Mouse (Mus musculus): Measurements from ENCODE around the gene Egfr.

Egfr gene

DNA sequence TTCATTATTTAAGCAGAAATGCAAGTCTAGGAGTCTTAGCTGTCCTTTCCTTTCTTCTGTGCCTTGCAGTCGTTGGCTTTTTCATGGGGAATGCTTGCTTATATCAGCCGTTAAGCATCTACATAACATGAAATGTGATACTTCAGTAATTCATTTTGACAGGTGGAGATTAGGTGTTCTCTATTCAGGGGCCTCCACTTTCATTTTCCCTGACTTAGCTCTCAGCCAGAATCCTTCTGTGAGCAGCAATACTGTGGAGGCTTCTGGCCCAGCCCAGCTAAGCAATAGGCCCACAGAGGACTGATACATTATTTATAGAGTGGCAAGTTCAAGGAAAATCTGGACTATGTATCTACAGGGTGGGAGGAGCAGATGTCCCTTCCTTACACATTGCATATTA lies 25.0 kb downstream of the Egfr start:
- no peak for DNase-seq (ENCODE audit: low spot score)

DNA sequence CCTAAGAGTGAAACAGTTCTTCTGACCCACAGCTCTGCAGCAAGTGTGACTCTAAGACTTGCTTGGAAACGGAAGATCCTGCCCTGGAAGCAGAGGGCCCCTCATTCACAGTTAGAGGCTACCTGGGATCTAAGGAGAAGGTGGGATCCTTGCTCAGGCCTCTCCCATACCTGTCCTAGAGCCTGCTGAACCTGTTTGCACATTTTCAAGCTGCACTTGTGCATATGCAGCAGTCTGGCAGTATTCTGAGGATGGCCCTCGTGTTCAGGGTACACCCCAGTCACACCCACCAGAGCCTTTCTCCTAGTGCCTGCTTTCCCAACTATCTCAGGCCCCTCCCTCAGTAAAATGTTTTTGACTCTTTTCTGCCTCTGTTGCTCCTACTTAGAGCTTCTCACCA lies 29.6 kb downstream of the Egfr start:
- DNase-seq (ENCODE audit: low spot score) = no peak

DNA sequence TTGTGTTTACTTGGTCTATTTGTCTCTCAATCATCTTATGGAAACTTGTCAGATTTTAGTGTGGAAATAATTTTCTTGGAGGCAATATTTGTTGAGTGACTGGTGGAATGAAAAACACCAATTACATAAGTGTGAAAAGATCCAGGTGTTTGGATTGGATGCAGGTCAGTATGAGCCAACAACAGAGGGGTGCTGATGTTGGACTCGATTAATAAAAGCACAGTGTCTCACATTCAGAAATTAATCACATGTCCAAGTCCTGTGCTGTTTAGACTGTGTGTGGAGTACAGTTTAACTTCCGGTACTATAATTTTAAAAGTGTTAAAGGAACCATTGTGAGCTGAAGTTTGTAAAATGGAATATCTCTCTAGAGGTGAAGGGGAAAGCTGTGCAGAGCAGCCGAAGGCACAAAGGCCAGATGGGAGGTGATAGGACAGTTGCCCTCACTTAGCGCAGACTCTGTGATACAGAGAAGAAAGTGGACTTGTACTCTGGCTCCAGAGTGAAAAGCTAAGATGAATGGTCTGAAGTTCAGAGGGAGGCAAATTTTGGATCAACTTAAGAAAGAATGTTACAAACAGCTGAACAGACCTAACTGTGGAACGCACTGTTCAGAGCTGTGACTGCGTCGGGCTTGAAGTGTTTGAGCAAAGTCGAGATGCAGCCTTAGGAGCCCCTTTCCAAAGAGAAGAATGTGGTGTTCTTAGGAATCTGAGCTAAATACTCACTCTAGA lies 32.1 kb downstream of the Egfr start:
- no peak for DNase-seq (ENCODE audit: low spot score)

DNA sequence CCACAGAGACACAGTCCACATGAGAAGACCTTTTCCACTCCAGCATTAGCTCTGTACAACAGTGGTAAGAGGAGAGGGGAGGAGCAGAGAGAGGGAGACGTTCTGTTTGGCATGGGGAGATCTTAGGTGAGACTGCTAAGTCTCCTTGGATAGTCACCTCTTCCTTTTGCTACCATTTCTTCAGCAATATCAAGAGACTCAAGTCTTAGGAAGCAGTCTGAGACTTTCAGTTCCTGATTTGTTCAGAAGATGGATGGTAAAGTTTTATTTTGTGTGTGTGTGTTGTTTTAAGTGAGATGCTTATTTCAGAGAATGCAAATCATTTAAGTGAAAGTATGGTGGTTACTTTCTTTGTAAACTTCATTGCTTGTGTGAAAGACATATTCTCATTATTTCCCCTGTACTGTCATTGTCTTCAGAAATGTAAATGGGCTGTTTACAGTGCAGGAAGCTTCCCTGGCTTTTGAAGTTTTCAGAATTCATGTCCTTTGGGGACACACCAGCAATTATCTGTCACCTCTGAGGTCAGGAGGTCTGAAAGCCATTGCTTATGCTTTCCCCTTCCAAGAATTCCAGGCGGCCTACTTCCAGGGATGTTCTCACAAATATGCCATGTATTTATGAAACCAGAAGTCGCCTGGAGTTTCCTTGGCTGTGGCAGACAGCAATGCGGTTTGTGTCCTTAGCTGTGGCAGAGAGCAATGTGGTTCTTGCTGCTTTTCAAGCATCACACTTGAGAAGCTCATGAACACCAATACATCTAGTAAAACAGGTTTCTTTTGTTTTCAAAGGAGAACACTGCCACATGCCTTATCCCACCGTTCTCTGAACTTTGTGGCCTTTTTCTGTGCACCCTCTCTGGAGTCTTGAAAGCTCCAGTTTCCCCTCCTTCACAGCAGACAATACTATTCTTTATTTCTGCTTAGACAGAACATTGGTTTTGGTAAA lies 40.9 kb downstream of the Egfr start:
- no peak for DNase-seq (ENCODE audit: low spot score)

DNA sequence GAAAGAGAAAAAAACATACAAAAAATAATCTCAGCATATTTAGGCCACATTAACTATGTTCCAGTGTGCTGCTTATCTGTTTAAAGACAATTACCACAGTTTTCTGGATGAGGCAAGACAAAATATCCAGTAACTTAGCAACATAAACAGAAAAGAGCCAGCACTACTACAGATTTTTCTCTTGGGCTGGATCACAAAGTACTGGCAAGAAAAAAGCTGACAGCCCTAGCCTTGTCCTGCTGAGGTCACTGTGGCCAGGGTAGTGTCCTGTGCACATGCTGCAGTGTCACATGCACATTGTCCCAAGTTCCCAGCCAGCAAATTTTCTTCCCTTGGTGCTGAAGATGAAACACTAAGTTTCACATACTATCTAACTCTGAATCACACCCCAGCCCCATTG lies 43.0 kb downstream of the Egfr start:
- no peak for DNase-seq (ENCODE audit: low spot score)

DNA sequence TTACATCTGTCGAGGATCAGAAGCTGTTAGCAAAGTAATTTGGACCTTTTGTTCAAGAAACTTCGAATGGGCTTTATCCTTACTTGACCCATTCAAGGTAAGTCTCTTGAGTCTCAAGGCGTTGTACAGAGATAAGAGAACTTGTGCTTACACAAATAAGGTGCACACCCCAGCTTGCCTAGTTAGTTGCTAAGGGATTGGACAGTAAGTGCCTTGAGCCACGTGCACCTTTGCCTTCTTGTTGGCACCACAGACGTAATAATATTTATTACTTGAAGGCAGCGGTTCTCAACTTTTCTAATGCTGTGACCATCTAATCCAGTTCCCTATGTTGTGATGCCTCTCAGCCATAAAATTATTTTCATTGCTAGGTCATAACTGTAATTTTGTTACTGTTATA lies 43.5 kb downstream of the Egfr start:
- DNase-seq (ENCODE audit: low spot score) = no peak

DNA sequence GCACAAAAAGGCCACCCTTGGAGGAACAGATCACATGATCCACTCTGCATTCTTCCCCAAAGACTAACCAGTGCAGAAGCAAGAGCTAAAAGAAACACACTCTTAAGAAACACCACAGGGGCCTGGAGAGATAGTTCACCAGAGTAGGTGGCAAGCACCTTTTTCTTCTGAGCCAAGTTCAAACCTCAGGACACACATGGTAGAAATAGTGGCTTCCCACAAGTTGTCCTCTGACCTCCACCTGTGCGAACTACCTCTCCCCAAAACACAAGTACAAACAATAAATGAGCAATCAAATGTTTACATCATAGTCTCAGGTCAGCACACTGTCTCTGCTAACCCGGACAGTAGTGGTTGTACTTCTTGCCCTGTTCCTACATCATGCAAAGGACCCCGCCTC lies 45.5 kb downstream of the Egfr start:
- no peak for DNase-seq (ENCODE audit: low spot score)

DNA sequence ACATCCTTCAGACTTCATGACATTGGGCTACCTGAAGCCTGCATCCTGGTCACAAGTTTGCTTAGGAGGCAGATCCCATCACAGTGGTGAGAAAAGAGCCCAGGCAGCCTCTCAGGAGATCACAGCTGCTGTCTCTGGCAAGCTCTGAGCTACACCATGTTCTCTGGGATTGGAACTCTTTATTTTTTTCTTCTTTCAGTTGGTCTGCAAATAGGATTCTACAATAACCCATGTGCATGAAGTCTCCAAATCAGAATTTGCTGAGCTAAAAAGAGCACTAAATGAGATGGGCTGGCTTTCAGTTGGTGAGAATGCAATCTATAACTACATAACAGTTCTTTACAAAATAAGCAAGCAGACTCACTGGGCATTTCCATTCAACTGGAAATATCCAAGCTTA lies 46.1 kb downstream of the Egfr start:
- DNase-seq (ENCODE audit: low spot score) = no peak

DNA sequence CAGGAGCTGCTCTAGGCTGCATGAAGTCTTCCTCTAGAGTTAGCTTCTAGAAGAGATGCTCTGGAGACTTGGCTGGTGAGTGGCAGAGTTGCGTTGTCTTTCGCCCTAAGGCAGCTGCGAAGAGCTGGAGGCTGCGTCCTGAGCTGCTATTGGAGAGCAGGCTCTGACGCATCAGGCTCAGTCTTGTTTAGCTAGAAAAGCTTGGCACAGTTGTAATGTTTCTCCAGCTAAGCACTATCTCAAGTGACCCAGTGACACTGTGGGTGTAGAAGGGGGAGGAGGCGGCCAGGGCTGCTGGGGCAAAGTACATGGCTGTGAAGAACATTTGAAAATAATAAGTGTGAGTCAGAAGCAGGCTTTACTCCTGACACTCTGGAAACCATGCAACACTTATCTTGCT lies 48.5 kb downstream of the Egfr start:
- peak; percentile 86 for DNase-seq (ENCODE audit: low spot score)

DNA sequence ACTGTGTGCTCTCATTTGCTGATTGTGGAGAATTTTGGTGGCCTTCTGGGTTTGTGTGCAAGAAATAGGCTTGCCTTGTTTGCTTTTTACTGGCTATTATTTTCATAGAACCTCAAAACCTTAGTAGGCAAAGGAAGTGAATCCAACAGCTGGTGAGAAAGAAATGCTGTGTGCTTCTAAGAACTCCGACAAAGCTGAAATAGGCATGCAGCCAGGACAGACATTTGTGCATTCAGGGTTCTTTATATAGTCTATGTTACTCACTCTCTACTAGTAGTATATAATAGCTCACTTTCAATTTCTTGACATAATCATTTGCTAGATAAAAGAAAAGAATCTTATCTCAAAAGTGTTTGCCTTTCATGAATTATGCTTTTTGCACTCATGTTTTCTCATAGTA lies 50.7 kb downstream of the Egfr start:
- no peak for DNase-seq (ENCODE audit: low spot score)

DNA sequence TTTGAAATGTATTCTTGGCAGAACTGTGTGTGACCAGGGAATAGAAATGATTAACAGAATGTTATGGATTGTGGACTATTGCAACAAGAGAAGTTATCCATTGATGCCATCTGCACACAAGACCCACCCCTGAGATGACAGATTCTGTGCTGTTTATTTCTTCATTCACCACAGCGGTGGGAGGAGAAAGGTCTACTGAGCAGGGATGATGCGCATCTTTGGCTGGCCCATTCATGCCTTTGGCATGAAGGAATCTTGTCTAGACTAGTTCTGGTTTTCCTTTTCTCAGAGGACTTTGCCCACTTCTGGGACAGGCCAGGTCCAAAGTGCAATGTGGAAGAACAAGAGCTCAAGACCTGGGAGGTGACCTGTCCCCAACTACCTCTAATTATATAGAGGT lies 52.0 kb downstream of the Egfr start:
- no peak for DNase-seq (ENCODE audit: low spot score)

DNA sequence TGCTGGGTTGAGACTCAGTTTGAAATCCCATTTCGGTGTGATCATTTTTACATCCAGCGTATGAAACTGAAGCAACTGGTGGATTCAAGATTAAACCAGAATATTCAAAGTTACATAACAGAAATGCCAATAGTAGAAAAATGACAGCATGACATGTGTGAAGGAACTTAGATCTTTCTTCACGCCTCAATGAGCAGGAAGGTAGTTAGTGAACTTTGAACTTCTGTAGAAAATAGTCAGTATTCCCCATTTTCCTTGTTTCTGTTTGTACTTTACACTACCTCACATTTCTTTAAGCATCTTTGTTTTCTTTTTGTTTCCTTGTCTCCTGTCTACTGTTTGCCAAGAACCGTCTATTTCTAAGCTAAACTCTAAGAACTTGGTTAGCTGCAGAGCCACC lies 53.9 kb downstream of the Egfr start:
- no peak for DNase-seq (ENCODE audit: low spot score)

DNA sequence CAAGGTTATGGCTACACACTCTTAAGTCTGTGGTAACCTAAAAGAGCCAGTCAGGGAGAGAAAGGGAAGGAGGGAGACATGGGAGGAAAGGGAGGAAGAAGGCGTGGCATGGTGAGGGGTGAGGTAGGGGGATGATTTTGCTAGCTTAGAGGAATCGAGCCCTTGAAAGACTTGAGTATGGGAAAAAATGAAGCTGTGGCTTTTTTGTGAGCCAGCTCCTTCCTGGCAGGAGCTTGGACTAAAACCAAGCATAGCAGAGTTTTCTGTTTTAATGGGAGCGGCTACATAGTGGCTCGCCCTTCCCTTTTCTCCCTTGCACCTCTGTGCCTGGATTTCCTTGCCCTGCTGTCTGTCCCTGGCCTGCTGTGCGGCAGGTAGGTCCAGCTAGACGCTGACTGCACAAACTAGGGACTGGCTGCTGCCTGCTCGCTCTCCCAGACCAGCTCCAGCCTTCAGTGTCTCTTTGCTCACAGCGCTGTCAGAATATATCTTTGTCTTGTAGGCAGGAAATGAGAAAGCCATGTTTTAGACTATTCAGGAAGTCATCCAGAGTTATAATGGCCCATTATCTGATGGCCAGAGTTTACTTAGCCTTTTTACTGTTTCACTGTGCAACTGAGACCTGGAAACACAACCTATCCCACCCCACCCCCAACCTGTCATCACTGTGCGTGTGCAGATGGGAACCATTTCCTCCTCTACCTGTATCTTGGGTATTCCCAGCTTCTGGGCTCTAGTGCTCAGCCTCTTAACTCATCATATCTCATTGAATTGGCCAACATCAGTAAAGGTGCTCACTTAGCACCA lies 57.4 kb downstream of the Egfr start:
- no peak for DNase-seq (ENCODE audit: low spot score)

DNA sequence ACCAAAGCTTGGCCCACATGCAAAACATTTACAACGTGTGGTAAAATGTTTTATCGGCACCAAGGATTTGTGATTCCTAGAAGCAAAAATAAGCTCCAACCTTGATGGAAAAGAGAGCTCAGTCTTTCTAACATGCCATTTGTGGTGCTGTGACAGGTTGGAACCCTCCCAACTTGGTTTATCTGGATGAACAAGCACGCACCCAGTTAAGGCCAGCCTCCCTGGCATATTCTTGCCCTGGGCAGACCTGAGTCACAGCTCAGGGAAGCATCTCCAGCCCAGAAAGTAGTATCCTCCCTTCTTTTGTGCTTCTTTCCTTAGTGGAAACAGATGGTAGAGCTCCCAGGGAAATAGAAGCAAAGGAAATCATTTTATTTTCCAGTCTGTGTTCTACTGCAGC lies 58.1 kb downstream of the Egfr start:
- no peak for DNase-seq (ENCODE audit: low spot score)

DNA sequence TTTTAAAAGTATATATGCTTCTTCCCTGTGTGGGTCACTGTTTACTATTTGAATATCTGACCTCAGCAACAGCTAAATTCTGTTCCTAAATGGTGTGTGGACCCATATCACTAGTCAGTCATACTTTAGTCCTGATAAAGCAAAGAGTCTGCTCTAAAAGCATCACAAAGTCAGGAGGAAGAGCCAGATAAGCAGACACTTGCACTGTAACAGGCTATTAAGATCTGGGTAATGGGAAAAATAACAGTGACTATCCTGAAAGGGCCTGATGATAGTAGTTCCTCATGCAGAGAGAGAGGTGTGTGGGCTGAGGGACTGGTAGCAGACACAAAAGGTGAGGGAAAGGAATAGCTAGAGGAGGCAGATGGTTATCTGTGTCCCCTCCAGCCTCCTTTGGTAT lies 61.3 kb downstream of the Egfr start:
- DNase-seq (ENCODE audit: low spot score) = no peak

DNA sequence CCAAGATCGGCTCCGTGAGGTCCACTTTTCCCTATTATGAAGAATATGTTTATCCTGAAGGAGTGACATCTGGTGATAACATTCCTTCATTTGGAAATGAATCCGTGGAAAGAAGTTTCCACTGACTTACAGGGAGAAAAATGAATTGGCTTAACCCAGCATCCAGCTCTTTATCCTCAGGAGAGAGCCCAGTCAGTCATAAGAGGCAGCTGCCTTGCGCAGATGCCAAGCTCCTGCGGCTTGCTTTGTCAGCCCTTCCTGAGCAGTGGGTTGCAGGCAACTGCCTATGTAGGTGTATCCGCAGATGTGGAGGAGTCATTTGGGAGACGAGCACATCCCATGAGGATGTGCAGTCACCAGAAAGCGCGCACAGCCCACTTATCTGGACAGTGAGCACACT lies 64.4 kb downstream of the Egfr start:
- DNase-seq (ENCODE audit: low spot score) = no peak

DNA sequence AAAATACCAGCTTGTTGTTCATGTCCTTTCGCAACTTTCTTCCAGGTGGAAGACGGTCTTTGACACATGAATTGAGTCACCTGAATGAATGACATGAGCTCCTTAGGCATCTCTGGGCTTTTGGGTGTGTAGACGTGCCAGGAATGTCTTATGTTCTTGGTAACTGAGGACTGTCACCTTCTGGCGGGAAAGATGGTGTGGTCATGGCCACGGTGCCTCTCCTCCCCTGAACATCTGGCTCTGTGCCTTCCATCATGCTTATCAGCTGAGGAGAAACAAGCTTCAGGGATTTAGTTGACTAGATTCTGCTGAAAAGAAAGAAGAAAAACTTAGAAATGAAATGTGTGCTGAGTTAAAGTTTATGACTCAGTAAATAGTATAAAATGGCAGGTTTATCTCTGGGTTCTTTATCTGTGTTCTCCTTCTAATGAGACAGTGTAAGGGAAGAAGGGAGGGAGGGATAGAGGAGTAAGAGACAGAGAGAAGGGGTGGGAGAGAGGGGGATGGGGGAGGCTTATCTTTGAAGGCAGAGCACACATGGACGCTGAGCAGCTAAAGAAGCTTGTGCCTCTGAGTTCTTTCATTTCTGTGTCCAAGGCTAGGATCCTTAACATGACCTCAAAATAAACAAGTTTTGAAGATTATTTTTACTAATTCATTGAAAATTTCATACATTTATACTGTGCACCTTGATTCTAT lies 65.5 kb downstream of the Egfr start:
- no peak for DNase-seq (ENCODE audit: low spot score)

DNA sequence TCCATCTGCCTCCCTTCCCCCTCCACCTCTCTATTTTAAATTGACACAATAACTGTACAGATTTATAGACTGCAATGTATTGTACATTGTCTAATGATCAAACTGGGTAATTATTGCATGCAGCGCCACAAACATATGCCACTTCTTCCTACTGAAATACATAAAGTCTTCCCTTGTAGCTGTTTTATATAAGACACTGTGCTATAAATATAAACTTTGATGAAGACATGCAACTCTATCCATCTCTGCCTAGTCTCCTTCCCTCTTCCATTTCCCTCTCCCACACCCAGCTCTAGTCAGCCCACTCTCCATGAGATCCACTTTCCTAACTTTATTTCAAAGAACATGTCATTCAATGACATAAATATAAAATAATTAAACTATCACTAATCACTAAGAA lies 67.4 kb downstream of the Egfr start:
- DNase-seq (ENCODE audit: low spot score) = no peak

DNA sequence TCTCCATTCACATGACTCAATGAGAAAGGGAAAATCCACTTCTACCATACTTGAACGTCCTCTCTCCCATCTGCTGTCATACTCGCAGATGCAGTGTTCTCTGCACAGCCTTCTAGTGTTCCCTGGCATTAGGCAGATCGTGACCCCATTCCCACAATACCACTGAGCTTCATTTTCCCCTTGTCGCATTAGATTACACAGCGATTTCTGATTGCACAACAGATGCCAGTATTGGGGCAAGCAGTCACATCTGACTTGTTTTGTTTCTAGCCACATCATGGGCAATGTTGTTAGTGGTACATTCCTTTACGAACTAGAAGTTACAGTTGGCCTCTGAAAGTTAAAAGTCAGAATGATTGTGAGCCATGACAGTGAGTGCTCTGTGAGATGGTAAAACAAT lies 68.1 kb downstream of the Egfr start:
- DNase-seq (ENCODE audit: low spot score) = no peak

DNA sequence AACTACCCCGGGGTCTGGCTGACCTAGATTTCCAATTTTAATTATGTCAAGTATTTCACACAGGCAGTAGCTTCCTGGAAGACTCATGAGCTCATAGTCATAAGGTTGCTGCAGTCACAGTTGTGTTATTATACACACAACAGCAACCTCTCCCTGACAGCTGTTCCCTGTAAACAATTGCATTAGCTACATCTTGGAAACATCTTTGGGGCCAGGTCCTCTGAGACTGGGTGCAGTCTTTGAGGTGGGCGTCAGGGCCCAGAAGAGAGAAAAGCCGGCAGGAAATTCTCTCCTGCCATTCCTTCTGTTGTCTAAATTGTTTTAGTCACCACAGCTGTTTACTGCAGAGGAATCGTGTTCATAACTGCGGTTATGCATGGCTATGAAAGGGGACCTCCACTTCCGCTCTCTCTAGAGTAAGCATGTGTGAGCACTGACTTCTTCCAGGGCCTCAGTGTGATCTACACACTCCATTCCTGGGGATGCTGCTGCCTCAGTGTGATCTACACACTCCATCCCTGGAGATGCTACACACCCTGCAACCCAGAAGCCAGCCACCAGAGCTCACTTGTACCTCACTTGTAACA lies 69.8 kb downstream of the Egfr start:
- DNase-seq (ENCODE audit: low spot score) = no peak

DNA sequence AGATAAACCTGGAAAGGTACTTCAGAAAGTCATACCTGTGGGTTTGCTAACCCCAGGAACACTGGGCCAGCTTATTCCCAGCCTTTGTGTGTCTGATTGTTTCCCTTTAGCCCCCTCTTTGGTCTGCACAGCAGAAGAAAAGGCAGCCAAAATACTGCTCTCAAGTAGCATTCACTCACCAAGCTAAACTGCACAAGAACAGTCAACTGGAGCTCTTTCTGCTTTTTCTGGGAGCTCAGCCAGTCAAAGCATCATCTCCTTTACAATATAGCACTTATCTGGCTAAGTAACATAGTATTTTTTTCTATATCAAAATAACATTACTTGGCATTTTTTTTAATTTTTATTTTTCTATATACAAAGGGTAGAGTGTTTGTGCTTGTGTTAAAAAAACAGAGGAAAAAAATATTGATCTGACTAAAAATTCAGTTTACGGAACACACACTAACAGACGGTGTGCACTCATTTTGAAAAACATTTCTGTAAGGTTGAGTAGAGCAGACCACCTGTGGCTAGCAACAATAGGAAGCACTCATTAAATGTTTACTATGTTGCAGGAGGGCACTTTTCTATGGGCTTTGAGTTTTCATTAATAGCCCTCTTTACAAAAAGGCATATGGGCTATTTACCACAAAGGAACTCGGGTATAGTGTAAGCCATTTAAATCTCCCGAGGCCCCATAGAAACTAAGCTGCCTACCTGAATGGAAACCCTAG lies 72.0 kb downstream of the Egfr start:
- DNase-seq (ENCODE audit: low spot score) = no peak

All from ovary, adult 18-20 months (tissue).